Mouse (Mus musculus) heart, postnatal 0 days (tissue): ENCODE measurements around the gene Pclaf. TPM values are rescaled to one million over a fixed set of nuclear protein-coding genes. Genes with fewer than 3 reads are reported as not detected.

ENCODE experiments used
- ATAC-seq: fragments of 200-750 bp; cut with Nextera tagmentation; 2 replicates; pipeline ENCODE4 v1.8.0; 2017; ENCODE audit warnings: low read depth, moderate number of reproducible peaks, moderate library complexity; ENCODE audit not compliant: insufficient read depth
- DNase-seq: peaks from one replicate; pipeline ENCODE4 v3.0.0-alpha.2; 2016; ENCODE audit warnings: low spot score
- H3K27ac ChIP-seq: fragments of 300-500 bp; sonication (generic); 2 replicates; pipeline ENCODE4 v1.5.1; 2014; ENCODE audit warnings: low read depth, mild to moderate bottlenecking
- H3K27me3 ChIP-seq: fragments of 300-500 bp; sonication (generic); 2 replicates; pipeline ENCODE4 v1.6.1; 2014; ENCODE audit warnings: low read length, mixed read lengths; ENCODE audit not compliant: control insufficient read depth, insufficient read depth
- H3K36me3 ChIP-seq: fragments of 300-500 bp; sonication (generic); replicated peaks from 2 replicates; pipeline ENCODE4 v1.6.1; 2014; ENCODE audit warnings: low read length, mixed read lengths; ENCODE audit not compliant: control insufficient read depth, insufficient read depth
- H3K4me1 ChIP-seq: fragments of 300-500 bp; sonication (generic); 2 replicates; pipeline ENCODE4 v1.6.1; 2014; ENCODE audit warnings: antibody characterized with exemption; ENCODE audit not compliant: control insufficient read depth, insufficient read depth
- H3K4me2 ChIP-seq: fragments of 300-500 bp; sonication (generic); 2 replicates; pipeline ENCODE4 v1.6.1; 2014; ENCODE audit warnings: low read depth, mild to moderate bottlenecking, low read length, moderate library complexity
- H3K4me3 ChIP-seq: fragments of 300-500 bp; sonication (generic); 2 replicates; pipeline ENCODE4 v1.5.1; 2014; ENCODE audit warnings: low read depth, low read length
- H3K9ac ChIP-seq: fragments of 300-500 bp; sonication (generic); replicated peaks from 2 replicates; pipeline ENCODE4 v1.6.1; 2014; ENCODE audit warnings: low read depth, low read length, mixed read lengths
- H3K9me3 ChIP-seq: fragments of 300-500 bp; sonication (generic); replicated peaks from 2 replicates; pipeline ENCODE4 v1.6.1; 2016; ENCODE audit warnings: low read length; ENCODE audit not compliant: control insufficient read depth
- CTCF ChIP-seq: IDR thresholded peaks from 2 replicates; pipeline ENCODE4 v1.5.1; 2016; ENCODE audit warnings: antibody characterized with exemption, control low read depth, low read depth
- EP300 ChIP-seq: IDR thresholded peaks from 2 replicates; pipeline ENCODE4 v1.6.1; 2016; ENCODE audit warnings: antibody characterized with exemption, low read depth
- WGBS: fragments of 180-500 bp; shearing (Covaris S2); extraction: QIAGEN DNeasy Blood & Tissue Kit; methylation state at CpG from one replicate; pipeline ENCODE4 v1.1.7; 2014; 5-methylcytosine and 5-hydroxymethylcytosine counted together
- polyA plus RNA-seq: library from polyadenylated mRNA; unstranded; fragments of >200 nt; fragmentation: Nextera tagmentation; extraction: Ambion mirVana; gene quantifications from 2 replicates; pipeline ENCODE4 v1.2.1, GENCODE M21; 2015
- total RNA-seq: library from RNA; depleted of rRNA; stranded (reverse); fragments of >200 nt; gene quantifications from 2 replicates; pipeline ENCODE4 v1.2.3, GENCODE M21; 2014; ENCODE audit warnings: low replicate concordance

Gene Pclaf
- total and polyA plus RNA-seq, 2 experiments from 2014 or later, result 19.2 to 25.1 TPM

GRCm38 (mm10) chr9:65884564-65885315 lies 5.3 kb upstream of the Pclaf start:
- TF ChIP-seq EP300 (peak; percentile 50; the same call in 1 of the 2 replicates), CTCF (no peak)
- peak; percentile 91 for DNase-seq
- peak; percentile 99 for ATAC-seq
- H3K4me1 ChIP-seq, result peaks cover 13% of the 10 kb centered on the region
- 0% methylated on average over 37 of the region's 37 CpGs for WGBS
- H3K9ac ChIP-seq, result peak overlapping the region; percentile 83
- H3K36me3 ChIP-seq, result peaks cover 6% of the 10 kb centered on the region
- peak overlapping the region; percentile 90 for H3K4me3 ChIP-seq
- no peaks in the 10 kb centered on the region for H3K9me3 ChIP-seq
- H3K4me2 ChIP-seq, result peak overlapping the region; percentile 79
- H3K27me3 ChIP-seq, result no peaks in the 10 kb centered on the region
- H3K27ac ChIP-seq, result peak overlapping the region; percentile 86

- no peak for ATAC-seq
- DNase-seq, result no peak
- no peak for TF ChIP-seq CTCF
- TF ChIP-seq EP300, result no peak
- H3K36me3 ChIP-seq, result peaks cover 14% of the 10 kb centered on the region; the same call in 1 of the 2 replicates
- no peaks in the 10 kb centered on the region for H3K27me3 ChIP-seq
- peak overlapping the region; percentile 62 for H3K9ac ChIP-seq
- H3K9me3 ChIP-seq, result no peaks in the 10 kb centered on the region
- 6% methylated on average over 5 of the region's 5 CpGs for WGBS
- H3K4me3 ChIP-seq, result peak overlapping the region; percentile 53
- H3K4me2 ChIP-seq, result peak overlapping the region; percentile 72
- no peak overlapping the region for H3K27ac ChIP-seq
- no peaks in the 10 kb centered on the region; the same call in 1 of the 2 replicates for H3K4me1 ChIP-seq
Measured at GRCm38 (mm10) chr9:65891126-65891525, 1.1 kb downstream of the Pclaf start.

GRCm38 (mm10) chr9:65896977-65897376 lies 6.9 kb downstream of the Pclaf start:
- no peaks in the 10 kb centered on the region for H3K9me3 ChIP-seq
- no peak for ATAC-seq
- no peak overlapping the region for H3K4me3 ChIP-seq
- no peak overlapping the region for H3K9ac ChIP-seq
- WGBS, result 85% methylated on average over 2 of the region's 2 CpGs
- TF ChIP-seq EP300 (no peak), CTCF (no peak)
- no peaks in the 10 kb centered on the region for H3K4me1 ChIP-seq
- no peak overlapping the region for H3K4me2 ChIP-seq
- no peak for DNase-seq
- peaks cover 24% of the 10 kb centered on the region; the same call in 1 of the 2 replicates for H3K36me3 ChIP-seq
- no peaks in the 10 kb centered on the region for H3K27me3 ChIP-seq
- no peak overlapping the region for H3K27ac ChIP-seq

GRCm38 (mm10) chr9:65902879-65903278 lies 12.8 kb downstream of the Pclaf start:
- peaks cover 11% of the 10 kb centered on the region; the same call in 1 of the 2 replicates for H3K36me3 ChIP-seq
- H3K4me1 ChIP-seq, result no peaks in the 10 kb centered on the region; the same call in 1 of the 2 replicates
- WGBS, result 94% methylated on average over 3 of the region's 3 CpGs
- H3K4me3 ChIP-seq, result no peak overlapping the region
- ATAC-seq, result no peak
- H3K27ac ChIP-seq, result no peak overlapping the region
- no peaks in the 10 kb centered on the region for H3K27me3 ChIP-seq
- H3K9me3 ChIP-seq, result no peaks in the 10 kb centered on the region
- no peak overlapping the region for H3K4me2 ChIP-seq
- DNase-seq, result no peak
- no peak overlapping the region for H3K9ac ChIP-seq
- TF ChIP-seq CTCF (no peak), EP300 (no peak)

- Histone ChIP-seq H3K4me1 (no peaks in the 10 kb centered on the region; the same call in 1 of the 2 replicates), H3K36me3 (peaks cover 11% of the 10 kb centered on the region; the same call in 1 of the 2 replicates)
- ATAC-seq, result no peak
Measured at GRCm38 (mm10) chr9:65903419-65903818, 13.4 kb downstream of the Pclaf start.

More at GRCm38 (mm10) chr9:65903419-65903818, 13.4 kb downstream of the Pclaf start:
- no peak overlapping the region for H3K4me3 ChIP-seq
- no peak for DNase-seq
- no peak overlapping the region for H3K27ac ChIP-seq
- TF ChIP-seq EP300 (no peak), CTCF (0 out of 2 replicates have a peak, but pooled peaks have one; percentile 16)
- H3K27me3 ChIP-seq, result no peaks in the 10 kb centered on the region
- H3K9ac ChIP-seq, result no peak overlapping the region
- H3K9me3 ChIP-seq, result no peaks in the 10 kb centered on the region
- no peak overlapping the region for H3K4me2 ChIP-seq
